Mouse (Mus musculus) heart, embryonic 10.5 days (tissue): ENCODE results near the gene Vwf. TPM values are rescaled to one million over a fixed set of nuclear protein-coding genes. Genes with fewer than 3 reads are reported as not detected.

ENCODE experiments used
- DNase-seq: peaks from one replicate; pipeline ENCODE4 v3.0.0-alpha.2; 2017; ENCODE audit warnings: low spot score
- H3K27ac ChIP-seq: fragments of 300-500 bp; sonication (generic); 2 replicates; pipeline ENCODE4 v1.5.1; 2016; ENCODE audit warnings: mild to moderate bottlenecking
- H3K27me3 ChIP-seq: fragments of 300-500 bp; sonication (generic); 2 replicates; pipeline ENCODE4 v1.6.1; 2016; ENCODE audit warnings: mild to moderate bottlenecking; ENCODE audit not compliant: poor library complexity, insufficient read depth, severe bottlenecking
- H3K36me3 ChIP-seq: fragments of 300-500 bp; sonication (generic); 2 replicates; pipeline ENCODE4 v1.6.1; 2016; ENCODE audit warnings: mild to moderate bottlenecking, moderate library complexity
- H3K4me1 ChIP-seq: fragments of 300-500 bp; sonication (generic); 2 replicates; pipeline ENCODE4 v1.6.1; 2016; ENCODE audit warnings: mild to moderate bottlenecking
- H3K4me3 ChIP-seq: fragments of 300-500 bp; sonication (generic); 2 replicates; pipeline ENCODE4 v1.5.1; 2016; ENCODE audit warnings: mild to moderate bottlenecking, moderate library complexity
- H3K9me3 ChIP-seq: fragments of 300-500 bp; sonication (generic); 2 replicates; pipeline ENCODE4 v1.6.1; 2016; ENCODE audit warnings: mild to moderate bottlenecking, moderate library complexity
- WGBS: fragments of 180-500 bp; shearing (Covaris S2); methylation state at CpG from one replicate; pipeline ENCODE4 v1.1.7; 2016; 5-methylcytosine and 5-hydroxymethylcytosine counted together
- polyA plus RNA-seq: library from polyadenylated mRNA; unstranded; fragments of >200 nt; fragmentation: Nextera tagmentation; extraction: Ambion mirVana; gene quantifications from 2 replicates; pipeline ENCODE4 v1.2.1, GENCODE M21; 2016

Vwf gene
- polyA plus RNA-seq, 1 experiment from 2014 or later = 22.1 TPM

DNA sequence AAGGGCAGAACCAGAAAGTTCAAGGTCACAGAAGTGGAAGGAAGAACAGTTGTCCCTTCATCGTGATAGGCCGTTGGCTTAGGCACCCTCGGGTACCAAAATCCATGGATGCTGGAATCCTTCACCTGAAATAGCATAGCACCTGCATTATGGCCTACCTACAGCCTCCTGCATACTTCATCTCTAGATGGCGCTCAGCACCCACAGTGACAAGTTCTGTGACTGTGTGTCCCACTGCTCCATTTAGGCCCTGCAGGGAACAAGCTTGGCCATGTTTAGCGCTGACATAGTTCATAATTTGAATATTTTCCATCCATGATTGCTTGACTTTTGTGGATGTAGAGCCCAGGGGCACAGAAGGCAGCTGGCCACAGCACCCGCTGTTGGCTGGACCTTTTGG is 62.5 kb downstream of the Vwf start:
- no peak for DNase-seq
- H3K4me3 ChIP-seq = no peak overlapping the region
- H3K27me3 ChIP-seq = peaks cover 16% of the 10 kb centered on the region; the same call in 1 of the 2 replicates
- H3K36me3 ChIP-seq = no peaks in the 10 kb centered on the region
- 66% methylated on average over 6 of the region's 6 CpGs for WGBS
- H3K9me3 ChIP-seq = no peaks in the 10 kb centered on the region
- H3K27ac ChIP-seq = no peak overlapping the region
- 0 out of 2 replicates have a peak, but pooled peaks cover 3% of the 10 kb centered on the region for H3K4me1 ChIP-seq

DNA sequence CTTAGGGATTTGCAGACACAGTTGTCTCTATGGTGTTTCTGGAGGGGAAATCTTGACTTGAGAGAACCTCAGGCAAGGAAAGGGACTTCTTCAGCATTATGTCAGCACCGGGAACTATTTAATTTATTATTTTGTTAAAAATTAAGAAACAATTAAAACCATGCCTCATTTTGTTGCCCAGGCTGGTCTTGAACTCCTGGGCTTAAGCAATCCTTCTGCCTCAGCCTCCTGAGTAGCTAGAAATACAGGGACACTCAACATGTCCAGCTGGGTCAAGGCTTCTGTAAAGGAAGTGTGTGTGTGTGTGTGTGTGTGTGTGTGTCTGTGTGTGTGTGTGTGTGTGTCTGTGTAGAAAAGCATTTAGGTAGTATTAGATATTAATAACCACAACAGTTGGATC is 71.3 kb downstream of the Vwf start:
- Histone ChIP-seq H3K9me3 (no peaks in the 10 kb centered on the region), H3K4me1 (no peaks in the 10 kb centered on the region), H3K27me3 (no peaks in the 10 kb centered on the region), H3K36me3 (peaks cover 6% of the 10 kb centered on the region; the same call in 1 of the 2 replicates), H3K4me3 (no peak overlapping the region), H3K27ac (no peak overlapping the region)
- no peak for DNase-seq
- WGBS = 84% methylated on average over 1 of the region's 1 CpGs

DNA sequence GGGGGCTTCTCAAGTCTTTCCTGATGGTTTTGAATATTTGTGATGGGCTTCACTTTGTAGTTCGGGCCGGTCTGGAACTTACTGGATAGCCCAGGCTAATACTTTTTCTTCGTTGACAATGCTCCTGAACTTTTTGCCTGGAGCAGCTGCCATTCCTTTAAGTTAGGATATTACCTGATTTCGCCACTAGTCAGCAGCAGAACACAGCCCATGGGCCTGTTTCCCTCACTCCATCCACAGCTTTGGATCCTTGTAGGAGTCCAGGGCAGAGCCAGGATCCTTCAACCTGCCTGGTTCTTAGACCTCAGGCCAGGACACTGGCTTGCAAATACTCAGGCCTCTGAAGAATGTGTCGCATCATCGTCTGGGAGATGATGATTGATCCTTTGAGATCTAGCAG is 74.2 kb downstream of the Vwf start:
- DNase-seq = no peak
- H3K4me3 ChIP-seq = no peak overlapping the region
- 46% methylated on average over 6 of the region's 6 CpGs for WGBS
- H3K27ac ChIP-seq = no peak overlapping the region
- H3K36me3 ChIP-seq = peaks cover 3% of the 10 kb centered on the region; the same call in 1 of the 2 replicates
- H3K27me3 ChIP-seq = no peaks in the 10 kb centered on the region
- no peaks in the 10 kb centered on the region for H3K9me3 ChIP-seq
- H3K4me1 ChIP-seq = no peaks in the 10 kb centered on the region

DNA sequence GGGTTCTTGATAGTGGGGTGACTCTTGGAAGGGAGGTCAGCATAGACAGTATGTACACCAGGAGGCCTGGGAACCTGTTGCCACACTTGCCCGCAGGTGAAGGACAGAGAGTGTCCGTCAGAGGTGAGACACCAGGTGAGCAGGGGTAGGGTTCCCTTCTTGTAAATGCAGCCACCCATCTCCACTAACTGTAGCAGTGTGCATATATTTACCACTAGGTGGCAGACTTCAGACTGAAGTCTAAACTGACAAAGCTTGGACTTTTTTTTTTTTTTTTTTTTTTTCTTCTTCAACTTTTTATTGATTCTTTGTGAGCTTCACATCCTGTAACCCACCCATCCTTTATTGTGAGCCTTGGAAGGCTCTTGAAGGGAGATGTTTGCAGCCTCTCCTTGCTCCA is 75.9 kb downstream of the Vwf start:
- Histone ChIP-seq H3K36me3 (no peaks in the 10 kb centered on the region), H3K4me3 (no peak overlapping the region), H3K9me3 (no peaks in the 10 kb centered on the region), H3K27ac (no peak overlapping the region), H3K27me3 (peaks cover 3% of the 10 kb centered on the region; the same call in 1 of the 2 replicates), H3K4me1 (no peaks in the 10 kb centered on the region)
- no peak for DNase-seq
- WGBS = 53% methylated on average over 2 of the region's 2 CpGs

DNA sequence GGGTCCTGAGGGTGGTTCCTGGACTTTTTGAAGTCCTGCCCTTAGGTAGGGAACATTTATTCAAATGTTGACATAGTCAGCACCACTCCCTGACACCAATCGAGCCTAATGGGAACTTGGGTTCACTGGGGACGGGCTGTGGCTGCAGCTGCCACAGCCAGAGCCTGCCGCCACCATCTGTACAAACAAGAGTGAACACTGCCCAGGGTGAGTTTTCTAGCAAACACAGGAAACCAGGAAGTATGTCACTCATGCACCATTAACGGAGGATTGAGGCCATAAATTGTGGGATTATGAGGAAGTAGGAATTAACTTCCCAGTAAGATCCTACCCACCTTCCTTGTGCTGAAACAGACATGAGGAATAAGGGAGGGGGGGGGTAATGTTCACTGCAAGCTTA is 93.9 kb downstream of the Vwf start:
- Histone ChIP-seq H3K4me3 (no peak overlapping the region), H3K9me3 (no peaks in the 10 kb centered on the region), H3K27me3 (no peaks in the 10 kb centered on the region), H3K36me3 (no peaks in the 10 kb centered on the region), H3K4me1 (no peaks in the 10 kb centered on the region), H3K27ac (no peak overlapping the region)
- WGBS = 66% methylated on average over 4 of the region's 4 CpGs
- no peak for DNase-seq

DNA sequence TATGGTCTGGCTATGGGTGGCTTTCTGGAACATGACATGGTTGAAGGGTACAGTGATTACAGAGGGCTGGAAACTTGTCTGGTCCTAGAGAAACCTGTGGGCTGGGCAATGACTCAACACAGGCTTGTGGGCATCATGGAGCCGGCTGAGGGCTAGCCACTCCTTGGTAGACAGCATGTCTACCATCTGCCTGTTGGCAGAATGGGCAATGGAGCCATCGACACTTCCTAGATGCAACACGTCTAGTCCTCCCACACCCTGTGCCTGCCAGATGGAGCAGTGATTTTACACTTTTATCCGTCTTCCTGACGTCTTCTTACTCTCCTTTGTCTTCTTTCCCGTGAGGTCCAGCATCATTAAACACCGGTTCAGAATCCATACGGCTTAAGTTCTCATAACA is 94.6 kb downstream of the Vwf start:
- Histone ChIP-seq H3K4me3 (no peak overlapping the region), H3K4me1 (no peaks in the 10 kb centered on the region), H3K27ac (no peak overlapping the region), H3K27me3 (no peaks in the 10 kb centered on the region), H3K9me3 (no peaks in the 10 kb centered on the region), H3K36me3 (no peaks in the 10 kb centered on the region)
- no peak for DNase-seq
- WGBS = 83% methylated on average over 8 of the region's 8 CpGs

DNA sequence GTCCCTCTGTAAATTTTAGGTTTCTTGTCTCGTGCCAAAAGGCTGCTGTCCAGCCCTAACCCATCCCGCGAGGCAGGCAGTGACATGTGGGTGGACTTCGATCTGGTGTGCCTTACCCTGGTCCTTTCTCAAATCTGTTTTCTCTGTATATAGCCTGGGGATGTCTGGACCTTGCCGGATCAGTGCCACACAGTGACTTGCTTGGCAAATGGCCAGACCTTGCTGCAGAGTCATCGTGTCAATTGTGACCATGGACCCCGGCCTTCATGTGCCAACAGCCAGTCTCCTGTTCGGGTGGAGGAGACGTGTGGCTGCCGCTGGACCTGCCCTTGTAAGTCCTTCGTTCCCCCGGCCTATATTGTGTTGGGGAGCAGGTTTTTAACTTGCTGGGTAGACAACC is 102.4 kb downstream of the Vwf start:
- WGBS = 82% methylated on average over 12 of the region's 12 CpGs
- H3K9me3 ChIP-seq = no peaks in the 10 kb centered on the region
- H3K27me3 ChIP-seq = no peaks in the 10 kb centered on the region
- H3K4me3 ChIP-seq = no peak overlapping the region
- H3K4me1 ChIP-seq = no peaks in the 10 kb centered on the region
- no peak overlapping the region for H3K27ac ChIP-seq
- no peaks in the 10 kb centered on the region for H3K36me3 ChIP-seq
- no peak for DNase-seq

DNA sequence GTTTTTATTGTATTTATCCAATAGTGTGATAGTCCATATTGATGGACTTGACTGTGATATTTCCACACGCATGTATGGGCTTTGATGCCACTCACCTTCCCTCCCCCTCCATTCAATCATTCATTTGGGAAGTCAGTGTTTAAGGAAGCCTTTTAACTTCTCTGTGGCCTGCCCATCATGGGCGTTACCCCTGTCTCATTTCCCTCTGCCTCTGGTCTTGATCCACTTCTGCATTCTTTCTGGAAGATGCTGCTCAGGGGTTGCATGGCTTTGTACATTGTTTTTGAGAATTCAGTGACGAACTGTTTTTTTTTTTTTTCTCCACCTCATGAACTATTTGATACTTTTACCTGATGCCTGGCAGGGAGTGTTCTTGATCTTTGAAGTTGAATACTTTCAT is 104.8 kb downstream of the Vwf start:
- WGBS = 78% methylated on average over 3 of the region's 3 CpGs
- no peaks in the 10 kb centered on the region for H3K27me3 ChIP-seq
- H3K4me1 ChIP-seq = no peaks in the 10 kb centered on the region
- H3K9me3 ChIP-seq = no peaks in the 10 kb centered on the region
- H3K27ac ChIP-seq = no peak overlapping the region
- DNase-seq = no peak
- H3K36me3 ChIP-seq = no peaks in the 10 kb centered on the region
- H3K4me3 ChIP-seq = no peak overlapping the region

DNA sequence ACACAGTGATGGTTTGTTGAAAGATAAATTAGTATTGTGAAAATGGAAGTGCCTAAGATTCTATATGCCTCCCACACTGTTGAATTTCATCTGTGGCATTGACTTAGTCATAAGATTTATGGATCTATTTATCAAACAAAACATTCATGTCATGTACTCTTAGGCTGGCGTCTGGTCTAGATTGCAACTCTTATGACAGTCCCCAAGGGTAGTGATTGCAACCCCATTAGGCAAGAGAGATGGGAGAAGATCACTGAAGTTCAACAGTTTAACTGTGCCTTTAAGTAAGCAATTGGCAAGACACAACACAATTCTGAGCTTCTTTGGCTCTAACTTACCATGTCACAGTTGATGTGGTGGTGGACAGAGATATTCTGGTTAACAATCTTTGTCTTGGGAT is 106.8 kb downstream of the Vwf start:
- Histone ChIP-seq H3K27ac (no peak overlapping the region), H3K36me3 (no peaks in the 10 kb centered on the region), H3K4me3 (no peak overlapping the region), H3K4me1 (no peaks in the 10 kb centered on the region), H3K9me3 (no peaks in the 10 kb centered on the region), H3K27me3 (no peaks in the 10 kb centered on the region)
- 75% methylated on average over 1 of the region's 1 CpGs for WGBS
- DNase-seq = no peak

DNA sequence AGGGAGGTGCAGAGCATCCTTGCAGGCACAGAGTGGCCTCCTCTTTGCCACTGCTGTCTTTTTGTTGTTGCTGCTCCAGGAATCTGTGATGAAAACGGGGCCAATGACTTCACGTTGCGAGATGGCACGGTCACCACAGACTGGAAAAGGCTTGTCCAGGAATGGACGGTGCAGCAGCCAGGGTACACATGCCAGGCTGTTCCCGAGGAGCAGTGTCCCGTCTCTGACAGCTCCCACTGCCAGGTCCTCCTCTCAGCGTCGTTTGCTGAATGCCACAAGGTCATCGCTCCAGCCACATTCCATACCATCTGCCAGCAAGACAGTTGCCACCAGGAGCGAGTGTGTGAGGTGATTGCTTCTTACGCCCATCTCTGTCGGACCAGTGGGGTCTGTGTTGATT is 110.3 kb downstream of the Vwf start:
- DNase-seq = no peak
- 75% methylated on average over 13 of the region's 13 CpGs for WGBS

DNA sequence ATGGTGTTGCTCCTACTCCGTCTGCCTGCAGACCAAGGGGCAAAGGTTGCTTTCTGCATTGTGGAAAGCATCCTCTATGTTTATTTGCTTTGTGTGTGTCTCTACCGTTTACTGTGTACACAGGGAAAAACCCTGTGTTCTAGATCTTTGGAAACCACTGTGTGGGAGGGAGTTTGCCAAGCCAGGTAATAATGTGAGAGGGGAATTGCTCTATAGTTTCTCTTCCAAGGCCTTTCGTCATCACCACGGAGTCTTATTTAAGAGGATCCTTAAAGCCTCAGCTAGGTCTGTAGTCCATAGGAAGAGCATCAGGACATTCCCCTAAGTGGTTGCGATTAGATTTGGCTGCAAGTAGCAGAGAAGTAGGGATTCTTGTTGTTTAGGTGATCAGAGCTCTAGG is 111.4 kb downstream of the Vwf start:
- Histone ChIP-seq H3K27me3 (no peaks in the 10 kb centered on the region), H3K36me3 (no peaks in the 10 kb centered on the region), H3K9me3 (no peaks in the 10 kb centered on the region), H3K4me3 (no peak overlapping the region), H3K4me1 (no peaks in the 10 kb centered on the region), H3K27ac (no peak overlapping the region)
- DNase-seq = no peak
- 83% methylated on average over 5 of the region's 5 CpGs for WGBS

More for the DNA sequence above, 110.3 kb downstream of the Vwf start:
- Histone ChIP-seq H3K9me3 (no peaks in the 10 kb centered on the region), H3K27ac (no peak overlapping the region), H3K4me1 (no peaks in the 10 kb centered on the region), H3K36me3 (no peaks in the 10 kb centered on the region), H3K27me3 (no peaks in the 10 kb centered on the region), H3K4me3 (no peak overlapping the region)

DNA sequence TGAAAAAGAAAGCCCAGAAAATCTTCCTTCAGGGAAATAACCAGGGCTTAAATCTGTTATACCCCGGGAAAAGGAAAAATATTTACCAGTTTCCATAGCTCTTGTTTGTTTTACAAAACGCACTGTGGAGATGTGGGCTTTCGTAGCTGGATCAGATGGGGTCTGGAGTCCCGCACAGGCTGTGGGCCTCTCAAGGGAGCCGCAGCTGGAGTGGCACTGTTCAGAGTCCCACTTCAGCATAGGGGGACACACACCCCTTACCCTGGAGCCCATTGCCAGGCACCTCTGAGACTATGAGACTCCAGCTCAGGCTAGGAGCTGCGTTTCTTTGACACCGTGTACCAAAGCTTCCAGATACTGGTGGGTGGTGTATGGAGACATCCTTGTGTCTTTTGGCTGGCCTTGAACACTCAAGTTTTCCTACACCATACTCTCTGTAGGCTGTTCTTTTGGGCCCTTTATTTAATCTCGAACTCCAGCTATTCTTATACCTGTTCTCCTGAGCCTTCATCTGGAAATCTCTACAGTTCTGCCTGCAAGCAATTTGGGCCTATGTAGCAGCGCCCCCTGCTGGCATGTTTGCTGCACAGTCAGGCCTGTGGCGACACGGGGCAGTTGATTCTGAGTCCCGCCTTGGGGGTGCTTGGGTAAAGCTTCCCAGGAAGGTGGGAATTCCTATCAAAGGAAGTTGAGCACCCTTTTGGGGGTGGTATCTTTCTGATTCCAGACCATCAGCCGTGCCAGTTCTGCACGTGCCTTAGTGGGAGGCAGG is 114.7 kb downstream of the Vwf start:
- H3K27me3 ChIP-seq = no peaks in the 10 kb centered on the region; the same call in 1 of the 2 replicates
- no peaks in the 10 kb centered on the region for H3K9me3 ChIP-seq
- no peak overlapping the region for H3K27ac ChIP-seq
- H3K4me1 ChIP-seq = no peaks in the 10 kb centered on the region
- WGBS = 45% methylated on average over 14 of the region's 14 CpGs
- H3K4me3 ChIP-seq = no peak overlapping the region
- no peaks in the 10 kb centered on the region for H3K36me3 ChIP-seq
- no peak for DNase-seq

DNA sequence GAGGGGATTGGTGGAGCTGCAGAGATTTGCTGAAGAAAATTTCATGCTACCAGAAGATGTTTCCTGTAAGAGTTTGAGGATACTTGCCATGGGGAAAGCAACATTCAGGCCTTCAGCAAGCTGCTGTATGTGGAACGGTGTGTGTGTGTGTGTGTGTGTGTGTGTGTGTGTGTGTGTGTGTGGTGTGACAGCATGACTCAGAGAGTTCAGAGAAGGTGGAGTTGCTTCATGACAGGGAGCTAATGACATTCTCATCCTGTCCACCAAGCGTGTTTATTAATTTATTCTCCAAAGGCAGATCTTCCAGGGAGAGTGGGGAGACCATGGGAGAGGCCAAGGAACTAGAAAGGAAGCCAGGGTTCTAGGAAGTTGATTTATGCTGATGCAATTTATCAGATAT is 117.3 kb downstream of the Vwf start:
- 80% methylated on average over 2 of the region's 2 CpGs for WGBS

DNA sequence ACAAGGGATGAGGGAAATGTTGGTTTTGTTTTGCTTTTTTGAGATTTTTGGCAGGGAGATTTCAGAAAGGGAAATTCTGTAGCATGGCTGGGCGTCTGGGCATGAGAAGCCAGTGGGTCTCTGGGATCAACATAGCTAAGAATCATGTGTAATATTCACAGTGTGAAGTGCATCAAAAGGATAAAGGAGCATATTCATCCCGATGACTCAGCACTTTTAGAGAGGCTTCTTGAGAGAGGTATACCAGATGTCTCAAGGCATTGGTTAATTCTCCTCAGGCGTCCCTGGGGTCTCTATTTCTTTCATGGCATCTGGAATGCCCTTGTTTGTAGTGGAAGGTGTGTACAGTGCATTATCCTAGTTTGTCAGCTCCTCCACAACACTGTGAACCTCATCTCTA is 125.3 kb downstream of the Vwf start:
- Histone ChIP-seq H3K4me1 (no peaks in the 10 kb centered on the region), H3K27me3 (no peaks in the 10 kb centered on the region), H3K4me3 (no peak overlapping the region), H3K27ac (no peak overlapping the region), H3K36me3 (0 out of 2 replicates have a peak, but pooled peaks cover 6% of the 10 kb centered on the region), H3K9me3 (no peaks in the 10 kb centered on the region)
- DNase-seq = no peak
- WGBS = 82% methylated on average over 3 of the region's 3 CpGs

More for the DNA sequence above, 117.3 kb downstream of the Vwf start:
- Histone ChIP-seq H3K27me3 (no peaks in the 10 kb centered on the region; the same call in 1 of the 2 replicates), H3K27ac (no peak overlapping the region), H3K36me3 (no peaks in the 10 kb centered on the region), H3K9me3 (no peaks in the 10 kb centered on the region), H3K4me3 (no peak overlapping the region), H3K4me1 (no peaks in the 10 kb centered on the region)
- DNase-seq = no peak
